Mouse (Mus musculus): ENCODE data around the gene Wwox.

The Wwox gene

DNA sequence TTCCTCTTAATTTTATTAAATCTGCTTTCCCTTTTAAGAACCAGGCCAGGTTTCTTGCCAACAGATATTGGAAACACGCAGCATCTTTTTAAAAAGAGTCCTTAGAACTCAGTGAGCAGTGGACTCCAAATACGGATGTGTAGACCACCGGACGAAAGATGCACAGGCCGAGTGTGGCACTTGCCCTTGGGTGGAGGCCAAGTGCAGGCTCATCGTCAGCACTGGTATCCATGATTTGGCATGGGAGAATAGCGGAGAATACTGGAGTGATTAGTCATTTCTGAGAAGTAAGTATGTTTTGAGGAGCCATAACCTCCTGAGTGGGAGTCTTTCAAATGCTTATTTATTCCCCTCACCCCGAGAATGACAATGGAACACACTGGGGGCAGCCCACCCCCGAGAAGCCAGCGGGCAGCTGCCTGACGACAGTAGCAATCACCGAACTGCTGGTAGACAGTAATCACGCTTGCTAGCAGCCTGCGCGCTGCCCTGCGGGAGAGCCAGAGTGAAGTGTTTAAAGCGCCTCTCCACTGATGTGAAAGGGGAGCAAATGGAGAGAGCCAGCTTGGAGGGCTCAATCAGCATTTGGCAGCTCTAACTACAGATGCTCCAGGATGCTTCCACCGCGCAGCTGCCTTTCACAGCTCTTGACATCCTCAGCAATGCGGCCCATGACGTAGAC, 29.2 kb downstream of the Wwox start:
- no peak for DNase-seq (ENCODE audit: low spot score)

DNA sequence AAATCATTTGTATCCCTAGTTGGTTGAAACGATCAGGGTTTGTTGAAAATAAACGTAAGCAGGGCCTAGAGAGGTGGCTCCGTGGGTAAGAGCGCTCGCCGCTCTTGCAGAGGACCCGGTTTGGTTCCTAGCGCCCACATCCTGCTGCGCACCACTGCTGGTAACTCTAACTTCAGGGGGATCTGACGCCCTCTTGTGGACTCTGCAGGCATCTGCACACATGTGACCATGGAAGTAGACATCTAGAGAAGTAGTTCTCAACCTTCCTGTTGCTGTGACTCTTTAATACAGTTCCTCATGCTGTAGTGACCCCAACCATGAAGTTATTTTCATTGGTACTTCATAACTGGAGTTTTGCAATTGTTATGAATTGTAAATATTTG, 29.7 kb downstream of the Wwox start:
- no peak for DNase-seq (ENCODE audit: low spot score)

DNA sequence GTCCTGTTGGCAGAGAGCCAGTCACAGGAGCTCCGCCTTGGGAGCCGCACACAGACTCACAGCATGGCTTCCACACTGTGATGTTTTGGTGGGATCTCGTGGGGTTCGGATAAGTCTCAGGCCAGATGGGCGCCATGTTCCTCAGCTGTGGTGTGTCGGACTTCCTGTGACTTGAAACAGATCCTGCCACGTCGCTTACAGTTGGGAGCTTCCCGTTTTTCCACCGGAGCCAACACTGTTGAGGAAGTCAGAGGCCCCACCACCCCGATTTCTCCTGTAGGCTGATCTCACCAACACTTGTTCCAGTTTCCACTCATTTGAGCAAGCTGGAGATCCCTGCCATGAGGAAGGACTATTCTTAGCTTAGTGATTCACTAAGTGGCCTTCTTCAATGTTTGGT, 34.1 kb downstream of the Wwox start:
- DNase-seq (ENCODE audit: low spot score) = no peak

DNA sequence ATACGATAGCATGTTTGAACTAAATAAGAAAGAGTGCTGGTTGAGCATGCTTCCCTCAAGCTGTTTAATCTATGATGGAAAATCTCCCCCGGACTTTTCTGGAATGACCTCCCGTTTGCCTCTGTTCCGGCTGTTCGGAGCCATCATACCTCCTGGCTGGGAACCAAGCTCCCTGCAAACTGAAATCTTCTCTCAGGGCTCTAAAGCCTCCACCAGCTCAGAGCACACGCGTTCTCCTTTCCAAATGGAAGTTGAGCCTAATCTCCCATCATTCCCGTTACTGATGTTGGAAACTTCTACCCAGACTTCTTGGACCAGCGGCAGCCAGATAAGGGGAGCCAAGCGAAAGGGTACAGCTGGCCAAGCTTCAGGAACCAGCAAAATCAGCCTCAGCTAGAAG, 37.5 kb downstream of the Wwox start:
- no peak for DNase-seq (ENCODE audit: low spot score)

DNA sequence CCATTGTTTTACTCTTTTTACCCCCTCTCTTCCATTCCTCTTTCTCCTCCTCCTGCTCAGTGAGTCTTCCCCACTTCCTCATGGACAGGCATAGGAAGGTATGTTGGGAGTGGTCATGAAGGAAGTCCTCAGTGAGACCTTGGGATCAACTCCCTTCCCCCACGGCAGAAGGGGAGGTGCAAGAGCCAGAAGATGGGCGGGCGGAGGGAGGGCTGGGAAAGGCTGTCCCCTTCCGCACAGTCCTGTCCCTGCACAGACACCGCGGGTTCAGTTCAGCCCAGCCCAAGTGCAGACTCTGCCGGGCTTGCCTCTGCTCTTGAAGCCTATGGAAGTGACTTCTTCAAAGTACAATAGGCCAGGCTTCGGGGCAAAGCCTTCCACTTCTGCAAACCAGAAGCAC, 38.3 kb downstream of the Wwox start:
- DNase-seq (ENCODE audit: low spot score) = no peak

DNA sequence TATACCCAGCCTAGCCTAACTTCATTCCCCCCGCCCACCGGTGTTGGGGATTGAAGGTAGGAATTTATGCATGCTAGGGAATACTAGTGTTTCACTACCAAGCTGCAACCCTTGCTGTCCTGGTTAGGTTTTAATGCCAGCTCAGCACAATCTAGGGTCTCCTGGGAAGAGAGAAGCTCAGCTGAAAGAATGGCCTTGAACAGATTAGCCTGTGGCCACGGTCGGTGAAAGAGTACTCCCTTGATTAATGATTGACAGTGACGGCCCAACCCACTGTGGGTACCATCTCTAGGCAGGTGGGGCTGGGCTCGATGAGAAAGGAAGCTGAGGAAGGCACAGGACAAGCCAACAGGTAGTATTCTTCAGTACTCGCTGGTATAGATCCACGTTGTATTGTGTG, 40.3 kb downstream of the Wwox start:
- DNase-seq (ENCODE audit: low spot score) = no peak

DNA sequence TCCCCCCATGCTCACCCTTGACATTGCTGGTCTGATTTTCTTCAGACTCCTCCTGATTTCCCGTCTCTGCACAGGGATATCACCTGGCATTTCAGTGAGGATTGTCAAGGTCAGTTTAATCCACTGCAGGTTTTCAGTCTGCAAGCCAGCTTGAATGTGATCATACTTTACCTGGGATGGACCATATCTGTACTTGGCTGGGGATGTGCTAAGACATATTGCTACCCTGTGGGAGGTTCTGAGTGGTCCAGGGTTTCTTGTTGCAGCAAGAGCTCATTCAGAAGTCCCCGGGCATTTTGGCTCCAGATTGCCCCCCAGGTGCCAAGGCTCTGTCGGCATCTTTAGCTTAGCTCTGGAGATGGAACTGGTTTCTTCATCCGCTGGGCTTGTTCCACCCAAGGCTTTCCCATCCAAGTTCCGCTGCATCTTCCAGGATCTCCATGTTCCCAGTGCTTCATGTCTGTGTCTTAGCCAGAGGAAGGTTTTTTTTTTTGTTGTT, 52.3 kb downstream of the Wwox start:
- DNase-seq (ENCODE audit: low spot score) = no peak

DNA sequence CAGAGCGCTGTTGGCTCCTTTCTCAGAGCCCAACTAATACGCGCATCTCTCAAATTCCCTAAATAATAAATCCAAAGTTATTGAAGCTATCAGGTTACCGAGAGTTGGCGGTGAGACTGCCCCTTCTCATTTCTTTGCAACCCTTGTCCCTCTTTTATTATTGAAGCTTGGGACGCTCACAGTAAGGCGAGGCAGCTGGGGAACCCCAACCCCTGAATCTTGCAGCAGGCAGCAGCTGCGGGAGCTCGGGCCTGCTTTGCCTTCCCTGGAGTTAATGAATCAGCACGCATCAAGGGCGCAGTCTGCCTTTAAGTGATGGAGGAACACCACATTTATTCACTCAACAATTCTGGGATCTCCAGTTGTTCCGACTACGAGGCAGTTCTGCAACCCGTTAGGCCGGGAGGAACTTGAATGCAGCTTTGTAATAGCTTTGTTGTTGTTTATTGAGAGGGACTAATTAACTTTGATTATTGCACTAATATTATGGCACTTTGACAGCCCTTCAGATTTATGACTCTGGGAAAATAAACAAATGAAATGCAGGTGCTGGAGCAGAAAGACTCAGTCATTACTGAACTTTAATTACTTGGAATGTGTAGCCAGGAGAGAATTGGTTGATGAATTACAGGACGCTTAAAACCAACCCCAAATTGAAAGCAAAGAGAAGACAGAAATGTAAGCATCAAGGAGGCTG, 60.1 kb downstream of the Wwox start:
- no peak for DNase-seq (ENCODE audit: low spot score)

DNA sequence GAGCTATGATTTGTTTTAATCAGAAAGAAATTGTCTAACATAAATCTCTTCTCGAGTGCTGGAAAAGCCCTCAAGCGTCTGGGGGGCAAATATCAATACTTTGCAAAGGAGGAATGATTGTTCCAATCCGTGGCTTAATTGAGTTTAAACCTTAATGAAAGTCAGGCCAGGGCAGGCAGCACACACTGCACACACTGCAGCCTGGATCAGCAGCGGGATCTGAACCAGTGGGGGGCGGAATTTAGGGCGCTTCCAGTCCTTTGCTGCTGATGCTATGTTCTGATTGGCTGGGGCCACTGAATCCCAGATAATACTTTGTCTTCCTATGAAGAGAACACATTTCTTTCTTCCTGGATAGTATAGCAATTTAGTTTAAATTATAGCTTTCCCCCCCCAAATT, 62.5 kb downstream of the Wwox start:
- no peak for DNase-seq (ENCODE audit: low spot score)

DNA sequence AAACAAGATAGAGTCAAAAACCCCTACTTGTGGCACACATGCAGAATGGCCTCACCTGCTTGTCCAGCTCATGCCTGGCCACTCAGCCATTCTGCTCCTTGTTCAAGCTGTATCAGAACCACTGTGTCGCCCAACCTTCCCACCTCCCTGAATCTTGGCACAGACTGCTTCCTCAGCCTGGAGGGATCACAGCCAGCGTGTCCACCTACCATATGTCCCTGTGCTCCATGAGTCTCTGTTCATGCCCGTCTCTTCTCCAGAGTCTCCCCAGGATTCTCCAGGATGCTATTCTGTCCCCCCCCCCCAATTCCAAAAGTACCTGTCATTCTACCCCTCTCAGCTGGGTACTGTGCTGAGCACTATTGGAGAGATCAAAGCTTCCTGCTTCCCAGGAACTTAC, 63.7 kb downstream of the Wwox start:
- DNase-seq (ENCODE audit: low spot score) = no peak

DNA sequence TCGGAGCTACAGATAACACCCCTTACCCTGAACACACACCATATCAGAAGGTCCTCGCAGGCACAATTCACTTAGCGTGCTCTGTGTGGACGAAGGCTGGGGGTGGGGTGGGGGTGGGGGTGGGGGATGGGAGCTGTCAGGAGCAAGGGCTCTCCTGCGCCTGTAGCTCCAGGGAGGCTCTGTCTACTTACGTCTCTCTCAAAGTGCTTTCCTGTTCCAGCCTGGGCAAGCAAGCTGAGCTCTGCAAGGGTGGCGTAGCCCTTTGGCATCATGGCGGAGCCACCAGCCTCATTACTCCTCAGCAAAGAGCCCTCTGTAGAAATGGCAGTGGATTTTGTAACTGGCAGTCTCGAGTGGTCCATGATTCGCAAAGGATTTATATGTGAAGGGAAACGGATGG, 65.4 kb downstream of the Wwox start:
- DNase-seq (ENCODE audit: low spot score) = no peak

DNA sequence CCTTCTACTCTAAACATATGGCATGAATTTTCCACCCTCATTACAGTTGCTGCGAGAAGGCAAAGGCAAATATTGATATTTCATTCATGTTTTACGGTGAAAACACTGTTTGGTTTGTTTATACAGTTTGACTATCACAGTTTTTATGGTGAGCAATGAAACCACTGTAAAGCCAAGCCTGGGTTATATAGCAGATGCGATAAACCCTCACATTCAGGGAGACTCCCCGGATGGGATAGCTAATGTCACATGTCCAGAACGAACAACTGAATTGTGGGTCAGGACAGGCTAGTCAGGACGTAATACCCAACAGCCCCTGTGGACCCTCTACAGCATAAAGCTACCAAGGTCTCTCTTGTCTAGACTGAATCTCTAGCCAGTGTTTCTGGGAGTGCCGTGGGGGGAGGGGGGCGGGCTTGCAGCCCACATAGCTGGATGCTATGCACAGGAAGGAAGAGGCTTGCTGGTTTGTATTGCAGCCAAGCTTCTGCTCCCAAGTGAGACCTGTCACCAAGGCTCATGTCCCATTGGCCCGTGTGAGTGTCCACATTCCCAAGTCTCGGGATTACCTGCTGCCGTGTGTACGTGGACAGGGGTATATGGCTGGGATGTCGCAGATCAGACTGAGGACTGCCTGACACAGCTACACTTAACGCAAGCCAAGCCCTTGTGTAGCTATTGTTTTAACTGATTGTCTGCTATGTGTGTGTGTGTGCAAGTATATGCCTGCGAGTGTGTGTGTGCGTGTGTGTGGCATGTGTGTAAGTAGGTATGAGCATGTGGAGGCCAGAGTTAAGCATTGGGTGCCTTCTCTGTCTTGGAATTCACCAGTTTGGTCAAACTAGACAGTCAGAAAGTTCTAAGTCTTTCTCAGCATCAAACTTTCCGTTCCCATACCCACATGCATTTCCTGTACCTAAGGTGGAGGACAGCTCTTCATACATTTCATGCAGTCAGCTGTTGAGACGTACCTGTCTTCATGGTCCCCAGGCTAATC, 66.2 kb downstream of the Wwox start:
- DNase-seq (ENCODE audit: low spot score) = no peak

DNA sequence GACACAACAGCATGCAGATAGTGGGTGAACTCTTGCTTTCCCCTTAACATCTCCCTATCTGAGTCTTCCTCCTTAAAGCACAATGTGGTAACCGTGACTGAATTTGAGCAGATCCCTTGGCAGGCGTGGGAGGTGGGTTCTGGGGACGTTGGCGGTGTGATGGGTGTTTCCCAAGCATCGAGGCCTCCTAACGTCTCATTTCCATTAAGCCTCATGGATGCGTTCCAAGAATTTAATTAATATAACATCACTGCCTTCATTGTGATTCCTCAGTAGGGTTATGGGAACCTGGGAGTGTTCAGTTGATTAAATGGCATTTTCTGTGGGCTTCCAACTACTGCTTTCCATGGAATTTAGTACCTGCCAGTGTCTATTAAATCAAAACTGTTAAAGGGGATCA, 67.9 kb downstream of the Wwox start:
- DNase-seq (ENCODE audit: low spot score) = no peak

DNA sequence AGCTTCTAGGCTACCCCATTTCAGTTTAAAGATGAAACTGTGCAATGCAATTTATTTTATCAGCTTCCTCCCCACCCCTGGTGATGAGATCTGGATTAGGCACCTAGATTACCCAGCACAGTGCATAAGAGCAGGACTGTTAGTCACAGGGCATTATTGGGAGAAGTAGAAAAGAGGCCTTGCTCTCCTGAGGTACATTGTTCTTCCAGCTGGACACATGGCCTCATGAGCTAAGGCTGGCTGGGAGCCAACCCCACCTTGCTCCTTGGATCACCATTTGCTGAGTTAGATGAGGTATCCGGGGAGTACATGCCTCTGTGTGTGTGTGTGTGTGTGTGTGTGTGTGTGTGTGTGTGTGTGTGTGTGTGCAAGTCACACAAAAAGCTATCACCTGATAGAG, 70.8 kb downstream of the Wwox start:
- no peak for DNase-seq (ENCODE audit: low spot score)

DNA sequence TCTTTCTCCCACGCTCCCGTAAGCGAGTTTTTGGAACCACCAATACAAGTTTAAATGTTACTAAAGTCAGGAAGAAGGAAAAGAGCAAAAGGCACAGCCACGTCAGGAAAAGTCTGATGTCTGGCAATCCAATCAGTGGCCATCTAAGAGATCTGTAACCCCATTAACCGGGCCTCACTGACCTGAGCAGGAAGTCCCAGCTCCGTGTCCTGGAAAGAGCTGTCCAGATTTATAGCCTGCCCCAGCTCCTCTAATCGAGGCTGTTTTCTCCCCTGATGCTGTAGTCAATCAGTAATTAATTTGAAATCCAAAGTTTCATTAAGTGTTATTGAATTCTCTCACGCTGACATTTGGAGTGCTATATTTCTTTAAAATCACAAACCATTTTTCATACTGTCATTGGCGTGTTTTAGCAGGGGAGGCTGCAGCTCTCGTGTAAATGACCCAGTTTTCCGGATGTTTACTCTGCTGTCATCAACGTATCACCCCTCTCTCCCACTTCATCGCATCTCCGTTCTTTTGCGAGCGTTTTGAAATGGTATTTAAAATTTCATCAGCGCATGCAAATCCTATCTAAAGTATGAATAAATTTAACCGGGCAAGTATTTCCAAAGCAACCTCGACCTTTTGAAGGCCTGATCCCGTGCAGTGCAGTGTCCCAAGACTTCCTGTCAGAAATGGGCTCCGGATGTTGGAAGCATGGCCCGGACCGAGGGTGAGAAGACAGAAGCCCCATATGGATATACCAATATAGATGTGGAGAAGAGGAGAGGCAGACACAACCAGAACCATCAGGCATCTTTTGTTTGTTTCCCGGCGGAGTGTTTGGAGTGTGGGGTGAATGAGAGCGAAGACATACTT, 72.8 kb downstream of the Wwox start:
- DNase-seq (ENCODE audit: low spot score) = no peak

DNA sequence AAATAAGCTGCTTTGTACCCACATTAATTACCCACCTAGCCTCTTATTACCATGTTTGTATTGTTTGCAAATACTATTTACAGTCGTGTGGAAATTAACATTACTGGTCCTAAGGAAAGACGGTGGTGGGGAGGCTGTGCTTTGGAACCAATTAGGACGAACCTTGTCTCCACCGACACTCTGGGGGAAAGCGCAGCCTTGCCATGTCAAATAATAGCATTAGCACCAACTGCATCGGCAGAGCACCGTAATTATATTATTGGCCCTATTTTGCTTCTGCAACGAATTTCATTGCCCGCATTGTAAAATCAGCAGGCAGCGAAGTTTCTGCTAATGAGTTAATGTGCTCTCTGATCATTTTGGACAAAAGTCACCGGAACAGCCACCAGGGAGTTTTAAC, 75.2 kb downstream of the Wwox start:
- DNase-seq (ENCODE audit: low spot score) = no peak

DNA sequence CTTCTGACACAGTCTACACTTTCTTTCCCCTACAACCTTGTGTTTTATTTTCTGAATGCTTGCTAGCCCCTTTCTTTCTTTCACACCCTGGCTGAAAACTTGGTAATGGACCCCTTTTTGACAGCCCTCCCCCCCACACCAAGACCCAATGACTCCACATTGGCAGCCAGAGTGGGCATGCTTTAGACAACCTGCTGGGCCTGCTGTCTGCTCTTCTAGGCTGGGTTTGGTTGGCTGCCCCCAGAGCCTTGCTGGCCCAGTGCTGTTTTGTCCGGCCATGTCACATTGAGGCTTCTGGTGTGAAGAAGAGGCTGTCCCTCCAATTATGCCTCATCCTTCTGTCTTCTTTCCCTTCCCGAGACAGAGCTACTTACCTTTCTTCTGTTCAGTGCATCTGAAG, 83.6 kb downstream of the Wwox start:
- no peak for DNase-seq (ENCODE audit: low spot score)

DNA sequence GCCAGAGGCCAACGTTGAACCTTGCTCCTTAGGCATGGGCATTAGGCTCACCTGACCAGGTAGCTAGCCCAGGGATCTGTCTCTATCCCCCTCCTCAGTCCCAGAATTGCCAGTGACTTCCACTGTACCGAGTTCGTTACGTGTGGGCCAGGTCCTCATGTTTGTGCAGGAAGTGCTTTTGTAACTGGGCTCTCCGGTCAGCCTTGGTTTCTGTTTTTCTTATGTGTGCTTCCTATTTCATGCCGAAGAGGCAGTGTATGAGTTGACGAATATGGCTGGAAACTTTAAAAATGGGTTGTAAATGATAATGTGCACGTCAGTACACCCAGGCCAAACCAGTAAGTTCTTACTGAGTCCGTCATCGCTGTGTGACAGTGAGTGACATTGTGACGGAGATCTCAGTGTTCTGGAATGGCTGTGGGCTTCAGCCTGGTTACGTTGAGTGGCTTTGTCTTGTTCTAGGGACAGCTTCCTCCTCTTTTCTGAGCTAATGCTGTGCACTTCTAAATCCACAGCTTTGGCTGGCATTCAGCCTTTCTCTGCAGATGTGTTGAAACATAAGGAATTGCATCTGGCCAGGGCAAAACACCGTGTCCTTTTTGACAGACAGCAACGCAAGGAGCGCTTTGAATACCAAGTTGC, 87.3 kb downstream of the Wwox start:
- DNase-seq (ENCODE audit: low spot score) = no peak

DNA sequence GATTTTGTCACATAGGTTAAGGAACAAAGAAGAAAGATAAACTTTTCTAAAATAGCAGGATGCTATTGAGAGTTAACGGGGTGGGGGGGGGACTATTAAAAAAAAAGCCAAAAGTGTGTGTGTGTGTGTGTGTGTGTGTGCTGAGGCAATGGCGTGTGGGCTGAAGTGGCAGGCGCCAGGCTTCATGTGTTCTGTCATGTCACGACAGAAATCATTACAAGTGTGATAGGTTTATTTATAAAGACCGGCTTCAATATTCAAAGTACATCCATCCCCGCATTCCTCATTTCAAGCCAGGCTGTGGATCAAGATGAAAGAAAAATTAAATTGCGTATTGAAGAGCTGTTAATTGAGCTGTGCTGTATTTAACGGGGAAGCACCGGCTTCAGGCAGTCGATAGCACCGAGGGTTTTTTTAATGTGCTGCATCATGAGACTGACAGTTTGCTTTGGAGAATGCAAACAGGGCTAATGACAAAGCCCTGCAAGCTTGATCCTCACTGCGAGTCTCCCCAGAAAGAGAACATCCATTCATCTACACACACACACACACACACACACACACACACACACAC, 88.3 kb downstream of the Wwox start:
- no peak for DNase-seq (ENCODE audit: low spot score)

DNA sequence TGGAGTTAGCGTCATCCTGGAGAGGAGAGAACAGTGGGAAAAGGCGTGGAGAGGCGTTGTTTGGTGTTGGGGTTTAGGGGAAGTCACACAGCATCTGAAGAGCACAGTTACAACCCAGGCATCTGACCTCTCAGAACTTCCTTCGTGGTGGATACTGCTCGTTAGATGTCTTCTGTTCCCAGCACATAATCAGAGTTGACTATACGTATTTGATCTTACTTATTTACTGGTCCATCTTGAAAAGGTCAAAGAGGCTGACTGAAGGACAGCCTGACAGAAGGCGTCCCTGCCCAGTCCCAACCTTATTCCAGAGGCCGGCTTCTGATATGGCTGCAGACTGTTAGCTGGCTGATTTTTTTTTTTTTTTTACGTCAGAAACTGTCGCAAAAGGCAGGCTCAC, 90.1 kb downstream of the Wwox start:
- no peak for DNase-seq (ENCODE audit: low spot score)

DNA sequence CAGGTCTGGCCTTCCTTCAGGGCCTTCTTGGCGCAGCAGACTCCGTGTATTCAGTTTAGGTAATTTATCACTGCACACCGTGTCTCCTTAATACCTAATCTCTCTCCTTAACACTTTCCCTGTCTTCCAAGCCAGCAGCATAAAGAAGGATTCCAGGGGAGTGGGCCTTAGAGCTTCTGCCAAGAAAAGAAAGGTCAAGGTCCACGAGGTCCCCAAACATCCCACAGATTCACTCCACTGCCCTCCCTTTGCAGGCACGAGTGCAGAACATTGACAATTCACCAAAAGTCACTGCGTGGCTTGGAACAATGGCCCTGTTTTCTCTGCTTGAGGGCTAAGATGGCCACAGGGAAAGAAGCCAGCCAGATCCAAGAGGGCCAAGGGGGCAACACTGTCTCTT, 96.7 kb downstream of the Wwox start:
- DNase-seq (ENCODE audit: low spot score) = no peak

All from layer of hippocampus, adult 9-10 months (tissue).